ENCODE assay signal across 20 mouse cellular contexts in genomic region chr3:109822803-109823474, GRCm38 (mm10).
DNase-seq lines count a peak whose midpoint lies in the region; ATAC-seq and TF ChIP-seq lines count a peak whose summit lies in the region.
"Had no signal": no experiment of that assay in that cellular context is flagged by ENCODE, and none has a peak within 500 bp of the region (broad histone marks: within the 10 kb centered on the region; RNA-seq: fewer than 3 reads in every experiment).

No protein-coding gene starts in this region.

- peak; percentile 65 for DNase-seq in kidney, postnatal 0 days (ENCODE audit: low spot score)
- no peak for DNase-seq in kidney, adult 9 months
- DNase-seq in lung, adult 2 months = no peak
- no peak for DNase-seq in cerebellum, adult 8-10 months
- no peak for DNase-seq in cerebellum, postnatal 4 days (ENCODE audit: low spot score in 2 of 2)
- DNase-seq: adrenal gland, postnatal 36 days; B cell, adult 2 months; cerebellum, adult 2 months; cerebellum, postnatal 14 days; forebrain, postnatal 0 days; gastrocnemius, postnatal 14 days had no signal

- no peak overlapping the region for H3K27ac ChIP-seq in kidney, postnatal 0 days
- no peak overlapping the region for H3K27ac ChIP-seq in lung, embryonic 16.5 days (ENCODE audit: low read length)
- H3K27ac ChIP-seq: embryonic facial prominence, embryonic 10.5 days; forebrain, embryonic 13.5 days; hindbrain, embryonic 15.5 days had no signal

- H3K4me1 ChIP-seq in kidney, postnatal 0 days (replicated peaks; ENCODE audit: insufficient read depth, low read length) = no peaks in the 10 kb centered on the region
- no peaks in the 10 kb centered on the region; the same call in 1 of the 2 replicates for H3K4me1 ChIP-seq in lung, embryonic 16.5 days (replicated peaks; ENCODE audit: control insufficient read depth, insufficient read depth, low read length)
- H3K4me1 ChIP-seq in lung, adult 2 months (ENCODE audit: control insufficient read depth, insufficient read depth, low read length) = no peaks in the 10 kb centered on the region
- H3K4me1 ChIP-seq: embryonic facial prominence, embryonic 10.5 days; forebrain, embryonic 13.5 days; heart, embryonic 12.5 days; hindbrain, embryonic 15.5 days had no signal

- H3K36me3 ChIP-seq in kidney, postnatal 0 days (ENCODE audit: insufficient read depth, low read length) = no peaks in the 10 kb centered on the region
- no peaks in the 10 kb centered on the region for H3K36me3 ChIP-seq in lung, embryonic 16.5 days (ENCODE audit: control insufficient read depth, insufficient read depth, low read length)
- H3K36me3 ChIP-seq: embryonic facial prominence, embryonic 10.5 days; G1E; heart, embryonic 12.5 days; hindbrain, embryonic 15.5 days had no signal

- H3K27me3 ChIP-seq in kidney, postnatal 0 days (ENCODE audit: insufficient read depth, low read length) = no peaks in the 10 kb centered on the region
- H3K27me3 ChIP-seq in lung, embryonic 16.5 days (ENCODE audit: control insufficient read depth, insufficient read depth, low read depth, low read length) = no peaks in the 10 kb centered on the region
- H3K27me3 ChIP-seq: forebrain, embryonic 13.5 days; heart, embryonic 12.5 days; hindbrain, embryonic 15.5 days had no signal

- no peak for TF ChIP-seq POLR2A in lung, adult 2 months (IDR thresholded peaks at IDR 0.05; ENCODE audit: borderline replicate concordance, extremely low read depth, low read depth, low read length)

- no peak overlapping the region for H3K9ac ChIP-seq in kidney, postnatal 0 days (ENCODE audit: low read depth, low read length)
- H3K9ac ChIP-seq in lung, embryonic 16.5 days (ENCODE audit: low read length) = no peak overlapping the region
- H3K9ac ChIP-seq: forebrain, embryonic 13.5 days; forebrain, postnatal 0 days; heart, embryonic 12.5 days; hindbrain, embryonic 15.5 days had no signal

- 64% methylated on average over 2 of the region's 2 CpGs for WGBS in kidney, postnatal 0 days
- 40% methylated on average over 2 of the region's 2 CpGs for WGBS in lung, embryonic 16.5 days
- WGBS in lung, adult 2 months = 45% methylated on average over 2 of the region's 2 CpGs

- no peak overlapping the region for H3K4me2 ChIP-seq in kidney, postnatal 0 days (ENCODE audit: low read length)
- no peak overlapping the region for H3K4me2 ChIP-seq in lung, embryonic 16.5 days (ENCODE audit: low read depth, low read length)
- H3K4me2 ChIP-seq: forebrain, embryonic 13.5 days; heart, embryonic 12.5 days; hindbrain, embryonic 15.5 days had no signal

- H3K9me3 ChIP-seq in kidney, postnatal 0 days (replicated peaks; ENCODE audit: low read length) = no peaks in the 10 kb centered on the region
- no peaks in the 10 kb centered on the region for H3K9me3 ChIP-seq in lung, embryonic 16.5 days (ENCODE audit: control insufficient read depth, low read length)
- H3K9me3 ChIP-seq: embryonic facial prominence, embryonic 10.5 days; heart, embryonic 12.5 days; hindbrain, embryonic 15.5 days had no signal

- TF ChIP-seq CTCF in kidney, postnatal 0 days (IDR thresholded peaks at IDR 0.05; ENCODE audit: low read depth) = no peak
- no peak for TF ChIP-seq CTCF in lung, adult 2 months (IDR thresholded peaks at IDR 0.05; ENCODE audit: insufficient read depth, low read length)

- no peak for ATAC-seq in kidney, postnatal 0 days (replicated peaks; ENCODE audit: low FRiP score, low read depth)
- peak; percentile 51 for ATAC-seq in lung, embryonic 16.5 days (ENCODE audit: low read depth)
- peak; percentile 62 for ATAC-seq in common myeloid progenitor, adult 5-6 weeks (replicated peaks; ENCODE audit: low read depth, poor library complexity, severe bottlenecking)
- ATAC-seq: activated CD4-positive, CD25-positive, alpha-beta regulatory T cell, adult 4 months; CD4-positive, CD25-positive, alpha-beta regulatory T cell, adult 4 months; forebrain, embryonic 13.5 days; forebrain, postnatal 0 days had no signal

- H3K4me3 ChIP-seq in kidney, postnatal 0 days (replicated peaks; ENCODE audit: low read depth, low read length) = no peak overlapping the region
- H3K4me3 ChIP-seq in lung, embryonic 16.5 days (ENCODE audit: low read length) = no peak overlapping the region
- H3K4me3 ChIP-seq in lung, adult 2 months (replicated peaks; ENCODE audit: extremely low read depth, low read depth, low read length) = no peak overlapping the region
- H3K4me3 ChIP-seq: embryonic facial prominence, embryonic 10.5 days; forebrain, embryonic 13.5 days; heart, embryonic 12.5 days; hindbrain, embryonic 15.5 days had no signal
